Mouse (Mus musculus): ENCODE results near the gene Uck2. TPM values are rescaled to one million over a fixed set of nuclear protein-coding genes. Genes with fewer than 3 reads are reported as not detected.
A peak's percentile ranks its signal among the peaks of the same experiment; 100 is the strongest.

Uck2 gene
- total RNA-seq, 2 experiments from 2014 or later: 51.6 to 53.4 TPM

DNA sequence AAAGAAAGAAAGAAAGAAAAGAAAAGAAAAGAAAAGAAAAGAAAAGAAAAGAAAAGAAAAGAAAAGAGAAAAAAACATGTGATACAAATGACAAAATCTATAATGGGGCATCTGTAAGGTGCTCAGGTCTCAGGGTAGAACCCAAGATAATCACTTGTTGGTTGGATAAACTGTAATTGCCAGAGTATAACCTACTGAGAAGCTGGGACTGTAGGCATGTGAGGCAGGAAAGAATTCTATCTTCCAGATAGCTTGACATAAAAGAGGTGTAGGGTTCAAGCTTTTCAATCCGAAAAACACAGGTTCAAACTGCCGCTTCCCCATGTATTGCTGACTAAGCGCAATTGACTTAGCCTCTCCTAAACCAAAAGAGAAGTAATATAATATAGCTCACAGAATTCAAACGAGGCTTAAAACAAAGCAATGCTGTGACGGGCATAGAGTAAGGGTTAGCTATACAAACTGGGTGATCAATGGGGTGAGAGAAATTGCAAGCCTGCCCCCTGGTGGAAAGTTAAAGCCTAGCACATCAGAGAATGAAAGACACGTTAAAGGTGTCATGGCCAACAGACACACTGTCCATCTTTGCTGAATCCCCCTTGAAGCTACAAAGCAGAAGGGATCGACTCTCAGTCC is 73.0 kb downstream of the Uck2 start:
- peak; percentile 77 for DNase-seq

DNA sequence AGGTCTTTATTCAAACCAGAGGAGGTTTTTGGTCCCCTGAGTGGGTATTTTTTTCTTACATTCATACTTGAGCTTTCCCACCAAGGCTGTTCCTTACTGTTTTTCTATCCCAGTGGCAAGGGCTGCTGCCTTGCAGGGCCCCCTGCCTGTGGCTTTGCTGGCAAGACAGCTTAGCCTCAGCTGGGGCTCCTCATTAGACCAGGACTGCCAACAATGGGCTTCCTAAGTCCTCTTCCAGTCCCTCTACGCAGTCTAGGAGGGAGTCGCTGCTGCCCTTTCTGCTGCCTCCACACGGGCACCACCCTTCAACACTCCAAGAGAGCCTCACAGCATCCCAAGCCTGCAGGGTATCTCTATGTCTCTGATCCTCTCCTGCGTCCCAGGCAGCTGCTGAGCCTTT is 76.3 kb downstream of the Uck2 start:
- no peak for DNase-seq

DNA sequence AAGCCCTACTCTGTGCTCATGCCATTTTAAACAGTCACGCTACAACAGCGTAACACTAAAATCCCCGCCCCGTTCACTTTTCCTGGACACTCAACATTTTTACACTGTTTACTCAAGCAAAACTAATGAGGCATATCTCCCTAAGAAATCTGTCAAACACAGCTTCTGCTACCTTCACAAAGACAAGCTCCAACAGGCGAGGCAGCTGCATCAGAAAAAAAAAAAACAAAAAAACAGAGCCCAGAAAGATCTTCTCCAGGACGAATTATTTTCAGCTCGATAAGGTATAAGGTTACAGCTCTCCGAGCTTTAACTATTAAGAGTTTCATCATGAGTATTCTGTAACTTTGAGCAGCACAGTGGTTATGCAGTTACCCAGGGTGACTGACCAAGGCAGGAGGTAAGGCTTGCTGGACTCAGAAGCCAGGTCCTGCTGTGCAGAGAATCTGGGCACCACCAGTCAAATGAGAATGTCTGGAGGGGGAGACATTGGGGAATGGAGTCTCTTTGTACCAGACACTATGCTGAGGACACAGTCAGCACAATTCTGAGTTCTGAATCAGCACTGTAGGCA is 79.9 kb downstream of the Uck2 start:
- DNase-seq: no peak

DNA sequence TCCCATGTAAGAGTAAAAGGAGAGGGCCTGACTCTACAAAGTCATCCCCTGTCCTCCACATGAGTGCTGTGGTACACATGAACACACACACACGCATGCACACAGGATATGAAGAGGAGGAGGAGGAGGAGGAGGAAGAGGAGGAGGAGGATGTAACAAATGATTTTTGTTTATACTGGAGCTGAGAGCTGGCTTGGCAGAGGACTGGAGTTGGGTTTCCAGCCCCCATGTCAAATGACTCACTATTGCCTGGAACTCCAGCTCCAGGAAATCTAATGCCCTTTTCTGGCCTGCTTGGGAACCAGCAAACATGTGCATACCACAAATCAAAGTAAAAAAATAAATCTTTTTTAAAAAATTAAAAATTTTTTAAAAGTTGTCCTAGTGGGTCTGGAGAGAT is 80.7 kb downstream of the Uck2 start:
- DNase-seq: no peak

DNA sequence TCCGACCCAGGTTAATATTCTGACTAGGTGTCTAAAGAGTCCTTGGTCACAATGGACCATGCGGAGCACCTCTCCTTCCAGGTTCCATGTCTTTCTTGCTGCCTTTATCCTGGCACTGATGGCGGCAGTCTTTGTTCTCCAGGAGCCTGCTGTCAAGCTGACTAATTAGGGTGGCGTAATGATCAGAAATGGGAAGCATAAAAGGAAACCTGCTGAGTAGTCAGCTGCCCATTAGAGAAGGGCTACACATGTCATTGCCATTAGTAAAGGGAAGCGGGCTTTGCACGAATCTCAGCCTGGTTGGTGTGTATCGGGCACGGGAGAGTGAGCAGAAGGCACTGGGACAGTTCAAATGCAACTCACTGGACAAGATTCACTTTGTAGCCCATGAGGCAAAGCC is 90.4 kb downstream of the Uck2 start:
- DNase-seq: no peak

DNA sequence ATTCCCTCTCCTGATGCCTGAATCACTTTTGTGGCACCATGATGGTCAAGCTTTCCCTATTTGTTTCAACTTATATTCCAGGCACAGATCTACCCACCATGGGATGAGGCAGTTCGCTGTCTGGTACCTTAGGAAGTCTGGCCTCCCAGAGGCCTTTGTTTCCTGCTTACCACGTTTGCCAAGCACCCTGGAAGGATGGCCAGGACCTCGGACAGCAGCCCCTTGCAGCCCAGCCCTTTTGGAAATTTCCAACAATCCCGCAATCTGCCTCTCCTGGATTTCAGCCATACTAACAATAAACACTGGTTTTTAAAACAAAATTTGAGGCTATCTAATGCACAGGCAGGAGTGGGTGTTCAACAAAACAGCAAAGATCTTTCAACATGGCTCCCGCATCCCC is 97.3 kb downstream of the Uck2 start:
- DNase-seq: peak; percentile 56

DNA sequence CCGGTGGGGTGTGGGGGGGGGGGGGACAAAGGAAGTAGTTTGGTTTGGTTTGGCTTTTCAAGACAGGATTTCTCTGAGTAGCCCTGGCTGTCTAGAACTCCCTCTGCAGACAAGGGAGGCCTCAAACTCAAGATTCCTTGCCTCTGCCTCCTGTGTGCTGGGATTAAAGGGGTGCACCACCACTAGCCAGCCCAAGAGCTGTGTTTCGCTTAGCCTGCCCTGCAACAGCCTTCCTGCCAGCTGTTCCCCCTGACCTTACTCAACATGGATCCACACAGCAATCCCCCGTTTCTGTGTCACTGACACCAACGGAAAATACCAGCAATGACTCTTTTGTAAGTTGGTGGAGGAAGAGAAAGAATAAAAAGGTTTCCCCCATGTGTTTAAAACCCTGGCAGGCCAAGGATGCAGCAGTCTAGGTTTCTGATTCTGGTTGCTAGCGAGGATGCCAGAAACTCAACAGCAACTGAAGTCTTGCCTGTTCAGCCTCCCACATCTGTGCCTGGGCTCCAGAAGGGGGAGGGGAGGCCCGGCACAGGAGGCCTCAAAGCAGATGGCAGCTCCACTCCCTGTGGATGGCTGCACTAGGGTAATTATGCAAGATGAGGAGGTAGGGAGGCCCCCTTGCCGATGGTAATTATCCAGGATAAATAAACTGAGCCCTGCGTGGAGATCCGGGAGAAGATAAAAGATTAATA is 103.1 kb downstream of the Uck2 start:
- no peak for DNase-seq

Small RNA genes lying within 50 kb of the gene (microRNA-seq; reads per million reads assigned to microRNA genes)
- not detected for gene Mir6347

Other genes starting within 250 kb of the Uck2 start
- gene Tmco1, start 23.1 kb upstream of the Uck2 start, total RNA-seq (2021): 100 to 1,000 TPM; 107 to 109 TPM
- 10 to 100 TPM; 63.5 to 65.6 TPM for gene Aldh9a1, start 64.7 kb upstream of the Uck2 start, total RNA-seq (2021)
- gene Mgst3, start 108.5 kb upstream of the Uck2 start, total RNA-seq (2021): 10 to 100 TPM; 63.5 to 71.5 TPM
- gene Lrrc52, start 181.5 kb upstream of the Uck2 start, total RNA-seq (2021): under 1 TPM; 0.27 to 0.69 TPM